Mouse (Mus musculus) embryo, embryonic 11.5 days (tissue): ENCODE data around the gene Popdc3.
"Not testable (repeated sequence)": the region's sequence is repeated elsewhere in the genome, so short reads cannot be mapped to it uniquely, and the experiment has no call there.

Experiments used
- DNase-seq: peaks from one replicate; pipeline ENCODE4 v3.0.0-alpha.2; 2012; ENCODE audit warnings: low read depth, low spot score

Gene Popdc3

GRCm38 (mm10) chr10:45311624-45312023, 133.7 kb downstream of the Popdc3 start:
- DNase-seq = no peak

- DNase-seq = no peak
These were observed 137.0 kb downstream of the Popdc3 start for GRCm38 (mm10) chr10:45314865-45315264.

GRCm38 (mm10) chr10:45318922-45319321, 141.0 kb downstream of the Popdc3 start:
- no peak for DNase-seq

GRCm38 (mm10) chr10:45320296-45320695, 142.4 kb downstream of the Popdc3 start:
- no peak for DNase-seq

DNA sequence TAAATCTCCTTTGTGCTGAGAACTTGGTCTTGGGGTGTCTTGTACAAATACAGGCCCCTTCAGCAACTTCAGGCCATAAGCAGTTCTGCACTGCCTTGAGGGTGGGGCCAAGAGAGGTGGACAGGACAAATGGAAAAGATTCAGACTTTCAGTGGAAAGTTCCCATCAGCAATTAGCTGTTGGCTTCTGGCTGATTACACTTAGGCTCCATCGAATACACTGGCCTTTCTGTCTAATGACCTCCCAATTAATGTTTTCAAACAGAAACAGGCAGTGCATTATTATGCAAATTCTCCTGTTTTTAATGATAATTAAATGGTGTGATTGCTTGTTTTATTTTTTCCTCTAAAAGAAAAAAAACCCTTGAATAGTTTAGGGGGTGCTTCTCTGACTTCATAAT, 146.3 kb downstream of the Popdc3 start:
- DNase-seq = no peak

- no peak for DNase-seq
These were observed 150.5 kb downstream of the Popdc3 start for GRCm38 (mm10) chr10:45328196-45329000.

DNA sequence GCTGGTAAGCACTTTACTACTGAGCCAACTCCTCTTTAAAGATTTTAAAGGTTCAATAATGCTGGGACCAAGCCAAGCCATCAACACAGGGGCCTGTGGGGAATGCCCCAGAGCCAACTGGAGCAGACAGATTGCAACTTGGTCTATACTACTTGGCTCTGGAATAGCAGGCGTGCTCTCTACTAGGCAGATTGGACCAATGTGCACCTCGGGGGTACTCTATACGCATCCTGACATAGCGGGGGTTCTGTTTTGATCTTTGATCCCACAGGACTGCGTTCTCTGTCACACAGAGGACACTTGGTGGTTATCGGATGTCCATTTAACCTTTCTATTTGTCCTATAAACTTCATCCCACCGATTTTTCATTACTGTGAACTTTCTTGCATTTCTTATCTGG, 157.0 kb downstream of the Popdc3 start:
- DNase-seq = no peak

DNA sequence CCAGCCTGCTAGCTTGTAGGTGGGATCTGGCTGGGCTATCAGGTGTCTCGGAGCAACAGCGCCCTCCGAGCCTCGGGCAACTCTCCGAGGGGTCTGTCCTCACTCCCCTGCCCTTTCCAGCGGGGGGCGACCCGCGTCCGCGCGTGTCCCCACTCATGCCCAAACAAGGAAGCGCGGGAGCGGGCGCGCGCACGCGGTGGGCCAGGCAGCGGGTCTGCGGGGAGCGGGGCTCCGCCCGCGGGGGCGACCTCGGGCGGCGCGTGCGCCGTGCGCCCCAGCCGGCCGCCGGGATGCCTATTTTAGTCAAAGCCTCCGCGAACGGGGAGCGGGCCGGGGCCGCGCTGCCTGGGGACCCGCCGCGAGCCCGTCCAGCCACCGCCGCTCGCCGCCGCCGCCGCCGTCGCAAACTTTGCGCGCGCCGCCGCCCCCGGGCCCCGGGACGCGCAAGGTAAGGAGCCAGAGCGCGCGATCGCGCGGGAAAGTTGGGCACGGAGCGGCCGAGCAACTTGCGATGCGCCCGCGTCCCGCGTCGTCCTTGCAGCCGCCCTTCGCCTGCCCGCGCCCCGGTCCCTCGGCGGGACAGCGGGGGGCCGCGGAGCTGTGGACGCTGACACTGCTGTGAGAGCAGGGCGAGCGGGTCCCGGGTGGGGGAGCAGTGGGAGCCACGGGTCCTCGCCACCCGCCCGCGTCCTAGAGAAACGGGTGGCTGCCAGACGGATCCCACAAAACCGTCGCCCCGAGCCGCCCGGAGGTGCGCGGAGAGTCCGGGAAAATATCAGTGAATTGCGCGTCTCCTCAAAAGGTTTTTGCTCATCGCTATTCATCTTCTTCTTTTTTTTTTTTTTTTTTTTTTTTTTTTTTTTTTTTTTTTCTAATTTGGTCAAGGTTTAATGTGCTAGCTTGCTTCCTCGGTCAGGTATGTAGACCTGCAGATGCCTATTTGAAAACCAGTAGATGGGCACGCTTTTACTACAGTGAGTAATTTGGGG, 157.8 kb downstream of the Popdc3 start, which contains the start of gene Bves:
TSS of gene Bves (plus strand) at position 339 of the 989 bp plus-strand sequence.
- DNase-seq = peak; percentile 32

DNA sequence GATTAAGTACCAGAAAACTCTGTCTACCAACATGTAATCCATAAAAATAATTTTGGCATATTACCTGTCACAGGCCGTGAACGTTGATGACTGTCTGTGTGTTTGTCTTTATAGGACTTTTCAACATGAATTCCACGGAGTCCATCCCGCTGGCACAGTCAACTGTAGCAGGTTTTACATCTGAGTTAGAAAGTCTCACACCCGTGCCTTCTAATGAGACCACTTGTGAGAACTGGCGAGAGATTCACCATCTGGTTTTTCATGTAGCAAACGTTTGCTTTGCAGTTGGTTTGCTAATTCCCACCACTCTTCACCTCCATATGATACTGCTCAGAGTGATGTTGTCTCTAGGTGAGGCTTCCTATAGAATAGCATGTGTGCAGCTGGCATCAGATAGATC, 161.2 kb downstream of the Popdc3 start:
- no peak for DNase-seq

DNA sequence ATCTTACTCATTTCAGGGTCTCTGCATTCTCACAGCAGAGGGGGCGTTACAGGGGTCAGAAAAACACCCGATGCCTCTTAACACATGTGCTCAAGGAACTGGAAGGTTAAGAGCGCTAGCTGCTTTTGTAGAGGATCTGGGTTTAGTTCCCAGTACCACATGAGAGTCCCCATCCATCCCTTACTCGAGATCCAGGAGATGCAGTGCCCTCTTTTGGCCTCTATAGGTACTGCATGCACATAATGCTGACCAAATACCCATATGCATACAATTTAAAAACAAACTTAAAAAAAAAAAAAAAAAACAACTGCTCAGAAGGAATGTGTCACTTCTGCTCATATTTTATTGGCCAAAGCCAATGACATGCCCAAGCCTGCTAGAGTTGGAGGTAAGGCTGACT, 166.5 kb downstream of the Popdc3 start:
- DNase-seq = no peak

- DNase-seq = no peak
These were observed 167.3 kb downstream of the Popdc3 start for GRCm38 (mm10) chr10:45345217-45345616.

GRCm38 (mm10) chr10:45348143-45348542, 170.2 kb downstream of the Popdc3 start:
- not testable (repeated sequence) for DNase-seq

- DNase-seq = no peak
These were observed 178.2 kb downstream of the Popdc3 start for GRCm38 (mm10) chr10:45356091-45356490.

GRCm38 (mm10) chr10:45363396-45363795, 185.5 kb downstream of the Popdc3 start:
- DNase-seq = no peak

DNA sequence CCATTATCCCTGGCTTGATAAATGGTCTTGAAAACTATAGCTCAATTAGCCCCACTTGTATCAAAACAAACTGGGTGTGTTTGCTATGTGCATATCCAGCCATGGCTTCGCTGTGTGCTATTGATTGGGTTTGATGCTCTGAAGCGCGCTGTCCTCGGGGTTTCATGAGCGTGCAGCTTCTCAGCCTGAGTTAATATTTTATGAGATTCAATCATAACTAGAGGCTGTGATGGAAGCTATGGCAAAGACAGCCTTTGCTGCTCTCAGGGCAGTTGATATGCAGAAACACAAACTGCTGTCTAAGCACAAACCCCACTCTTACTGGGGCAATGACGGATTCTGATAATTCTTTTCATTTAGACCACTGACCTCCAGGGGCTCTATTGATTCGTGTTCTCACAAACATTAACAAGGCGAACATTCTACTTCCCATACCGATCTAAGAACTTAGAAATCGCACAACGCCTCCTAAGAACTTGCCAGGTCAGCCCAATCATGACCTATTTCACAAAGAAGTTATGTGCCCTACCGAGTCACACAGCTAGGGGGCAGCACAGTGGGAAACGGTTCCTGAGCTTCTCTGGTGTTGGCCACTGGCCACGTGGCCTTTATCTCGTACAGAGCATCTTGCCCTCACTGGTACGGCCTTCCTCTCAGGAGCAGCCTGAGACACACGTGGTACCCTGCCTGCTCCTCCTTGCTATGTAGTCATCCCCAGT, 189.2 kb downstream of the Popdc3 start:
- no peak for DNase-seq
